Mouse (Mus musculus): ENCODE results near the gene Far2. TPM values are rescaled to one million over a fixed set of nuclear protein-coding genes. Genes with fewer than 3 reads are reported as not detected.

Far2 gene
- 10 to 100 TPM; 14.9 to 18.6 TPM for total RNA-seq (2021)

- peak; percentile 28 to 48 for DNase-seq (ENCODE audit: extremely low spot score in 1 of 2, low spot score in 1 of 2)
Measured at GRCm38 (mm10) chr6:148046881-148047649, at the start of gene Far2. TSS of gene Far2 (plus strand) at chr6:148047259.

- DNase-seq (ENCODE audit: extremely low spot score in 1 of 2, low spot score in 1 of 2), result no peak
Measured at GRCm38 (mm10) chr6:148000483-148000882, 46.6 kb upstream of the Far2 start.

- no peak for DNase-seq (ENCODE audit: extremely low spot score in 1 of 2, low spot score in 1 of 2)
Measured at GRCm38 (mm10) chr6:148001071-148001470, 46.0 kb upstream of the Far2 start.

GRCm38 (mm10) chr6:148006118-148006837 is 40.8 kb upstream of the Far2 start:
- DNase-seq (ENCODE audit: extremely low spot score in 1 of 2, low spot score in 1 of 2), result no peak

GRCm38 (mm10) chr6:148040759-148041158 is 6.3 kb upstream of the Far2 start:
- no peak for DNase-seq (ENCODE audit: extremely low spot score in 1 of 2, low spot score in 1 of 2)

GRCm38 (mm10) chr6:148047650-148047988 is 560 bp downstream of the Far2 start:
- DNase-seq (ENCODE audit: extremely low spot score in 1 of 2, low spot score in 1 of 2), result no peak

GRCm38 (mm10) chr6:148063131-148063530 is 16.1 kb downstream of the Far2 start:
- no peak for DNase-seq (ENCODE audit: extremely low spot score in 1 of 2, low spot score in 1 of 2)

GRCm38 (mm10) chr6:148066267-148066666 is 19.2 kb downstream of the Far2 start:
- no peak for DNase-seq (ENCODE audit: extremely low spot score in 1 of 2, low spot score in 1 of 2)

GRCm38 (mm10) chr6:148068786-148069185 is 21.7 kb downstream of the Far2 start:
- DNase-seq (ENCODE audit: extremely low spot score in 1 of 2, low spot score in 1 of 2), result no peak

- no peak for DNase-seq (ENCODE audit: extremely low spot score in 1 of 2, low spot score in 1 of 2)
Measured at GRCm38 (mm10) chr6:148073599-148073998, 26.5 kb downstream of the Far2 start.

- no peak for DNase-seq (ENCODE audit: extremely low spot score in 1 of 2, low spot score in 1 of 2)
Measured at GRCm38 (mm10) chr6:148074211-148074864, 27.3 kb downstream of the Far2 start.

GRCm38 (mm10) chr6:148083864-148084263 is 36.8 kb downstream of the Far2 start:
- DNase-seq (ENCODE audit: extremely low spot score in 1 of 2, low spot score in 1 of 2), result no peak

GRCm38 (mm10) chr6:148084403-148084802 is 37.3 kb downstream of the Far2 start:
- no peak for DNase-seq (ENCODE audit: extremely low spot score in 1 of 2, low spot score in 1 of 2)

- no peak for DNase-seq (ENCODE audit: extremely low spot score in 1 of 2, low spot score in 1 of 2)
Measured at GRCm38 (mm10) chr6:148097039-148097438, 50.0 kb downstream of the Far2 start.

- no peak for DNase-seq (ENCODE audit: extremely low spot score in 1 of 2, low spot score in 1 of 2)
Measured at GRCm38 (mm10) chr6:148101977-148102376, 54.9 kb downstream of the Far2 start.

- DNase-seq (ENCODE audit: extremely low spot score in 1 of 2, low spot score in 1 of 2), result no peak
Measured at GRCm38 (mm10) chr6:148102434-148102833, 55.4 kb downstream of the Far2 start.

- DNase-seq (ENCODE audit: extremely low spot score in 1 of 2, low spot score in 1 of 2), result peak in 1 of 2 experiments; percentile 40
Measured at GRCm38 (mm10) chr6:148104212-148104611, 57.2 kb downstream of the Far2 start.

GRCm38 (mm10) chr6:148105722-148106268 is 58.7 kb downstream of the Far2 start:
- DNase-seq (ENCODE audit: extremely low spot score in 1 of 2, low spot score in 1 of 2), result no peak

GRCm38 (mm10) chr6:148108741-148109472 is 61.8 kb downstream of the Far2 start:
- no peak for DNase-seq (ENCODE audit: extremely low spot score in 1 of 2, low spot score in 1 of 2)

- DNase-seq (ENCODE audit: extremely low spot score in 1 of 2, low spot score in 1 of 2), result no peak
Measured at GRCm38 (mm10) chr6:148110996-148111633, 64.1 kb downstream of the Far2 start.
